Mouse (Mus musculus): ENCODE measurements around the gene Rhoj. TPM values are rescaled to one million over a fixed set of nuclear protein-coding genes. Genes with fewer than 3 reads are reported as not detected.
"Not testable (repeated sequence)": the region's sequence is repeated elsewhere in the genome, so short reads cannot be mapped to it uniquely, and the experiment has no call there.

Gene Rhoj
- polyA plus RNA-seq, 1 experiment = 5.9 TPM

GRCm38 (mm10) chr12:75339894-75340293 is 31.8 kb downstream of the Rhoj start:
- WGBS = 89% methylated on average over 3 of the region's 3 CpGs
- H3K27me3 ChIP-seq (ENCODE audit: control insufficient read depth, insufficient read depth, low read length) = no peaks in the 10 kb centered on the region
- no peaks in the 10 kb centered on the region for H3K4me1 ChIP-seq (replicated peaks; ENCODE audit: control insufficient read depth, insufficient read depth, low read length)
- TF ChIP-seq CTCF (IDR thresholded peaks at IDR 0.05; ENCODE audit: borderline replicate concordance, control insufficient read depth, extremely low read depth, insufficient read depth, low read length, poor library complexity) (no peak), POLR2A (IDR thresholded peaks at IDR 0.05; ENCODE audit: control insufficient read depth, extremely low read depth, insufficient read depth, low read length, poor library complexity) (no peak)
- no peak overlapping the region for H3K4me3 ChIP-seq (ENCODE audit: control insufficient read depth, insufficient read depth, low read length)
- no peak overlapping the region for H3K27ac ChIP-seq (ENCODE audit: control insufficient read depth, insufficient read depth, low read length)
- no peak for DNase-seq
- H3K36me3 ChIP-seq (ENCODE audit: control insufficient read depth, insufficient read depth, low read length) = no peaks in the 10 kb centered on the region

- no peaks in the 10 kb centered on the region for H3K36me3 ChIP-seq (ENCODE audit: control insufficient read depth, insufficient read depth, low read length)
- H3K27me3 ChIP-seq (ENCODE audit: control insufficient read depth, insufficient read depth, low read length) = no peaks in the 10 kb centered on the region
- DNase-seq = no peak
- no peaks in the 10 kb centered on the region for H3K4me1 ChIP-seq (replicated peaks; ENCODE audit: control insufficient read depth, insufficient read depth, low read length)
- no peak overlapping the region for H3K27ac ChIP-seq (ENCODE audit: control insufficient read depth, insufficient read depth, low read length)
- no peak overlapping the region for H3K4me3 ChIP-seq (ENCODE audit: control insufficient read depth, insufficient read depth, low read length)
- TF ChIP-seq CTCF (IDR thresholded peaks at IDR 0.05; ENCODE audit: borderline replicate concordance, control insufficient read depth, extremely low read depth, insufficient read depth, low read length, poor library complexity) (no peak), POLR2A (IDR thresholded peaks at IDR 0.05; ENCODE audit: control insufficient read depth, extremely low read depth, insufficient read depth, low read length, poor library complexity) (no peak)
- WGBS = 95% methylated on average over 7 of the region's 7 CpGs
These were observed 32.2 kb downstream of the Rhoj start for GRCm38 (mm10) chr12:75340331-75340730.

GRCm38 (mm10) chr12:75348551-75348950 is 40.4 kb downstream of the Rhoj start:
- TF ChIP-seq POLR2A (IDR thresholded peaks at IDR 0.05; ENCODE audit: control insufficient read depth, extremely low read depth, insufficient read depth, low read length, poor library complexity) (no peak), CTCF (IDR thresholded peaks at IDR 0.05; ENCODE audit: borderline replicate concordance, control insufficient read depth, extremely low read depth, insufficient read depth, low read length, poor library complexity) (no peak)
- 94% methylated on average over 7 of the region's 7 CpGs for WGBS
- no peak overlapping the region for H3K27ac ChIP-seq (ENCODE audit: control insufficient read depth, insufficient read depth, low read length)
- no peaks in the 10 kb centered on the region for H3K4me1 ChIP-seq (replicated peaks; ENCODE audit: control insufficient read depth, insufficient read depth, low read length)
- H3K4me3 ChIP-seq (ENCODE audit: control insufficient read depth, insufficient read depth, low read length) = no peak overlapping the region
- no peak for DNase-seq
- H3K27me3 ChIP-seq (ENCODE audit: control insufficient read depth, insufficient read depth, low read length) = no peaks in the 10 kb centered on the region
- no peaks in the 10 kb centered on the region for H3K36me3 ChIP-seq (ENCODE audit: control insufficient read depth, insufficient read depth, low read length)

GRCm38 (mm10) chr12:75349537-75349936 is 41.4 kb downstream of the Rhoj start:
- 94% methylated on average over 5 of the region's 5 CpGs for WGBS
- H3K4me1 ChIP-seq (replicated peaks; ENCODE audit: control insufficient read depth, insufficient read depth, low read length); H3K36me3 ChIP-seq (ENCODE audit: control insufficient read depth, insufficient read depth, low read length); H3K4me3 ChIP-seq (ENCODE audit: control insufficient read depth, insufficient read depth, low read length); H3K27ac ChIP-seq (ENCODE audit: control insufficient read depth, insufficient read depth, low read length); H3K27me3 ChIP-seq (ENCODE audit: control insufficient read depth, insufficient read depth, low read length); DNase-seq: not testable (repeated sequence)

GRCm38 (mm10) chr12:75350750-75351149 is 42.6 kb downstream of the Rhoj start:
- no peak for TF ChIP-seq CTCF (IDR thresholded peaks at IDR 0.05; ENCODE audit: borderline replicate concordance, control insufficient read depth, extremely low read depth, insufficient read depth, low read length, poor library complexity)
- no peak for TF ChIP-seq POLR2A (IDR thresholded peaks at IDR 0.05; ENCODE audit: control insufficient read depth, extremely low read depth, insufficient read depth, low read length, poor library complexity)
- Histone ChIP-seq H3K27ac (ENCODE audit: control insufficient read depth, insufficient read depth, low read length) (no peak overlapping the region), H3K4me1 (replicated peaks; ENCODE audit: control insufficient read depth, insufficient read depth, low read length) (no peaks in the 10 kb centered on the region), H3K4me3 (ENCODE audit: control insufficient read depth, insufficient read depth, low read length) (no peak overlapping the region), H3K27me3 (ENCODE audit: control insufficient read depth, insufficient read depth, low read length) (no peaks in the 10 kb centered on the region), H3K36me3 (ENCODE audit: control insufficient read depth, insufficient read depth, low read length) (no peaks in the 10 kb centered on the region)
- WGBS = 97% methylated on average over 5 of the region's 5 CpGs
- no peak for DNase-seq

- 93% methylated on average over 7 of the region's 7 CpGs for WGBS
- Histone ChIP-seq H3K4me1 (replicated peaks; ENCODE audit: control insufficient read depth, insufficient read depth, low read length) (no peaks in the 10 kb centered on the region), H3K36me3 (ENCODE audit: control insufficient read depth, insufficient read depth, low read length) (no peaks in the 10 kb centered on the region), H3K27me3 (ENCODE audit: control insufficient read depth, insufficient read depth, low read length) (no peaks in the 10 kb centered on the region), H3K27ac (ENCODE audit: control insufficient read depth, insufficient read depth, low read length) (no peak overlapping the region), H3K4me3 (ENCODE audit: control insufficient read depth, insufficient read depth, low read length) (no peak overlapping the region)
- no peak for TF ChIP-seq POLR2A (IDR thresholded peaks at IDR 0.05; ENCODE audit: control insufficient read depth, extremely low read depth, insufficient read depth, low read length, poor library complexity)
- TF ChIP-seq CTCF (IDR thresholded peaks at IDR 0.05; ENCODE audit: borderline replicate concordance, control insufficient read depth, extremely low read depth, insufficient read depth, low read length, poor library complexity) = no peak
- no peak for DNase-seq
These were observed 43.7 kb downstream of the Rhoj start for GRCm38 (mm10) chr12:75351846-75352245.

- Histone ChIP-seq H3K4me3 (ENCODE audit: control insufficient read depth, insufficient read depth, low read length) (no peak overlapping the region), H3K27me3 (ENCODE audit: control insufficient read depth, insufficient read depth, low read length) (no peaks in the 10 kb centered on the region), H3K36me3 (ENCODE audit: control insufficient read depth, insufficient read depth, low read length) (no peaks in the 10 kb centered on the region), H3K4me1 (replicated peaks; ENCODE audit: control insufficient read depth, insufficient read depth, low read length) (no peaks in the 10 kb centered on the region), H3K27ac (ENCODE audit: control insufficient read depth, insufficient read depth, low read length) (no peak overlapping the region)
- 73% methylated on average over 6 of the region's 6 CpGs for whole genome bisulfite sequencing
- TF ChIP-seq POLR2A (IDR thresholded peaks at IDR 0.05; ENCODE audit: control insufficient read depth, extremely low read depth, insufficient read depth, low read length, poor library complexity) (no peak), CTCF (IDR thresholded peaks at IDR 0.05; ENCODE audit: borderline replicate concordance, control insufficient read depth, extremely low read depth, insufficient read depth, low read length, poor library complexity) (no peak)
- no peak for DNase-seq
These were observed 44.3 kb downstream of the Rhoj start for GRCm38 (mm10) chr12:75352410-75352809.

Measured in thymus, adult 2 months (tissue).